In genomic region chr2:138262885-138263284, GRCm38 (mm10) we compare ENCODE assay signal across 14 mouse cellular contexts. TPM values are rescaled to one million over a fixed set of nuclear protein-coding genes. Genes with fewer than 3 reads are reported as not detected.
A peak's percentile ranks its signal among the peaks of the same experiment; 100 is the strongest.
DNase-seq lines count a peak whose midpoint lies in the region; ATAC-seq and TF ChIP-seq lines count a peak whose summit lies in the region.
"Had no signal": no experiment of that assay in that cellular context is flagged by ENCODE, and none has a peak within 500 bp of the region (broad histone marks: within the 10 kb centered on the region; RNA-seq: fewer than 3 reads in every experiment).

No protein-coding gene starts in this region.

- no peak overlapping the region for H3K9ac ChIP-seq in heart, embryonic 16.5 days (ENCODE audit: low read length)
- no peak overlapping the region; the same call in 1 of the 2 replicates for H3K9ac ChIP-seq in lung, postnatal 0 days (replicated peaks; ENCODE audit: low read depth)
- no peak overlapping the region for H3K9ac ChIP-seq in liver, embryonic 13.5 days
- H3K9ac ChIP-seq in kidney, embryonic 15.5 days: no peak overlapping the region
- H3K9ac ChIP-seq: forebrain, embryonic 15.5 days; midbrain, embryonic 15.5 days had no signal

- 64% methylated on average over 11 of the region's 11 CpGs for WGBS in heart, embryonic 16.5 days
- 33% methylated on average over 11 of the region's 11 CpGs for WGBS in lung, postnatal 0 days
- WGBS in liver, embryonic 13.5 days (ENCODE audit: insufficient replicate concordance): 55% methylated on average over 11 of the region's 11 CpGs
- 84% methylated on average over 11 of the region's 11 CpGs for WGBS in kidney, embryonic 15.5 days

- intact Hi-C loops in heart, postnatal 14 days (cut with DNase I): no loop called here
- intact Hi-C loops in gastrocnemius, postnatal 14 days (cut with DNase I; ENCODE audit: low total_unique reads): no loop called here

- no peak overlapping the region for H3K4me3 ChIP-seq in heart, embryonic 16.5 days (ENCODE audit: low read length)
- H3K4me3 ChIP-seq in lung, postnatal 0 days (ENCODE audit: low read depth, low read length): no peak overlapping the region
- no peak overlapping the region for H3K4me3 ChIP-seq in liver, embryonic 13.5 days (replicated peaks)
- no peak overlapping the region for H3K4me3 ChIP-seq in kidney, embryonic 15.5 days (replicated peaks)
- H3K4me3 ChIP-seq: forebrain, embryonic 15.5 days; heart, embryonic 10.5 days; midbrain, embryonic 15.5 days had no signal

- H3K27me3 ChIP-seq in heart, embryonic 16.5 days (ENCODE audit: control insufficient read depth, insufficient read depth, low read length): no peaks in the 10 kb centered on the region
- H3K27me3 ChIP-seq in lung, postnatal 0 days (replicated peaks; ENCODE audit: insufficient read depth, low read length): no peaks in the 10 kb centered on the region
- H3K27me3 ChIP-seq in liver, embryonic 13.5 days: no peaks in the 10 kb centered on the region
- no peaks in the 10 kb centered on the region for H3K27me3 ChIP-seq in kidney, embryonic 15.5 days
- H3K27me3 ChIP-seq: forebrain, embryonic 15.5 days; midbrain, embryonic 15.5 days had no signal

- no peaks in the 10 kb centered on the region for H3K9me3 ChIP-seq in heart, embryonic 16.5 days (replicated peaks; ENCODE audit: control insufficient read depth, low read length)
- H3K9me3 ChIP-seq in lung, postnatal 0 days (ENCODE audit: low read length): no peaks in the 10 kb centered on the region
- no peaks in the 10 kb centered on the region for H3K9me3 ChIP-seq in liver, embryonic 13.5 days (replicated peaks)
- no peaks in the 10 kb centered on the region for H3K9me3 ChIP-seq in kidney, embryonic 15.5 days (replicated peaks)
- H3K9me3 ChIP-seq: forebrain, embryonic 15.5 days; heart, embryonic 10.5 days; midbrain, embryonic 15.5 days had no signal

- no peak for TF ChIP-seq CTCF in lung, postnatal 0 days (IDR thresholded peaks at IDR 0.05)

- H3K36me3 ChIP-seq in heart, embryonic 16.5 days (ENCODE audit: control insufficient read depth, insufficient read depth): no peaks in the 10 kb centered on the region
- H3K36me3 ChIP-seq in lung, postnatal 0 days (ENCODE audit: insufficient read depth, low read length): no peaks in the 10 kb centered on the region
- no peaks in the 10 kb centered on the region for H3K36me3 ChIP-seq in liver, embryonic 13.5 days
- H3K36me3 ChIP-seq in kidney, embryonic 15.5 days: no peaks in the 10 kb centered on the region
- H3K36me3 ChIP-seq: forebrain, embryonic 15.5 days; G1E; heart, embryonic 10.5 days; midbrain, embryonic 15.5 days had no signal

- H3K27ac ChIP-seq in heart, embryonic 16.5 days (ENCODE audit: low read length): no peak overlapping the region
- H3K27ac ChIP-seq in lung, postnatal 0 days (ENCODE audit: low read length): peak overlapping the region; percentile 79
- H3K27ac ChIP-seq in liver, embryonic 13.5 days: no peak overlapping the region
- no peak overlapping the region for H3K27ac ChIP-seq in kidney, embryonic 15.5 days
- H3K27ac ChIP-seq: forebrain, embryonic 15.5 days; heart, embryonic 10.5 days; midbrain, embryonic 15.5 days had no signal

- peaks cover 42% of the 10 kb centered on the region for H3K4me1 ChIP-seq in heart, embryonic 16.5 days (ENCODE audit: control insufficient read depth, insufficient read depth, low read length)
- peaks cover 52% of the 10 kb centered on the region for H3K4me1 ChIP-seq in lung, postnatal 0 days (ENCODE audit: insufficient read depth, low read depth, low read length)
- H3K4me1 ChIP-seq in liver, embryonic 13.5 days (replicated peaks): peaks cover 22% of the 10 kb centered on the region
- H3K4me1 ChIP-seq in kidney, embryonic 15.5 days: peaks cover 61% of the 10 kb centered on the region

- no peak for ATAC-seq in heart, embryonic 16.5 days (replicated peaks; ENCODE audit: extremely low read depth, insufficient read depth, low FRiP score)
- peak; percentile 31 for ATAC-seq in lung, postnatal 0 days
- 0 out of 2 replicates have a peak, but pooled peaks have one; percentile 48 for ATAC-seq in liver, embryonic 13.5 days (ENCODE audit: low read depth)
- no peak for ATAC-seq in kidney, embryonic 15.5 days (replicated peaks; ENCODE audit: low FRiP score)
- ATAC-seq: forebrain, embryonic 15.5 days; midbrain, embryonic 15.5 days had no signal

- no peak for DNase-seq in heart, postnatal 14 days
- DNase-seq in lung, postnatal 0 days (ENCODE audit: low spot score): peak; percentile 74
- DNase-seq in lung, postnatal 36 days: no peak
- DNase-seq in liver, embryonic 13.5 days: no peak
- no peak for DNase-seq in gastrocnemius, postnatal 14 days
- DNase-seq: cerebellum, adult 11-12 months; cerebellum, postnatal 36 days; thymus, postnatal 25 days had no signal

- peak overlapping the region; percentile 8; the same call in 1 of the 2 replicates for H3K4me2 ChIP-seq in heart, embryonic 16.5 days (ENCODE audit: low read depth, low read length)
- peak overlapping the region; percentile 35 for H3K4me2 ChIP-seq in lung, postnatal 0 days (replicated peaks; ENCODE audit: low read depth, low read length)
- H3K4me2 ChIP-seq in liver, embryonic 13.5 days: no peak overlapping the region
- H3K4me2 ChIP-seq in kidney, embryonic 15.5 days: no peak overlapping the region
- H3K4me2 ChIP-seq: forebrain, embryonic 15.5 days; midbrain, embryonic 15.5 days had no signal

- TF ChIP-seq EP300 in lung, postnatal 0 days (IDR thresholded peaks at IDR 0.05): no peak

RNA-seq across cellular contexts. Expression of gene Btbd3, which starts 6.5 kb away (rescaled TPM):
- 8.9 and 12.0 TPM in 2 replicates for polyA plus RNA-seq in heart, embryonic 16.5 days (2015; fragmentation: Nextera tagmentation; extraction: Ambion mirVana)
- total RNA-seq in heart, postnatal 14 days (2021): 10 to 100 TPM; 29.8 to 30.0 TPM
- polyA plus RNA-seq in lung, postnatal 0 days (2015; fragmentation: Nextera tagmentation; extraction: Ambion mirVana): 53.7 and 58.6 TPM in 2 replicates
- polyA plus RNA-seq in liver, embryonic 13.5 days (2015; fragmentation: Nextera tagmentation; extraction: Ambion mirVana): 1.7 and 2.2 TPM in 2 replicates
- polyA plus RNA-seq in kidney, embryonic 15.5 days (2015; fragmentation: Nextera tagmentation; extraction: Ambion mirVana): 16.4 and 17.4 TPM in 2 replicates
- total RNA-seq in gastrocnemius, postnatal 14 days (2021): 10 to 100 TPM; 17.8 to 21.1 TPM
- polyA plus RNA-seq: G1E had no signal

Comparison
In these comparisons a context has a peak if more than half of its experiments do, and no peak if none do; other contexts are left out.
1. ATAC-seq: peak in lung, postnatal 0 days (single experiment) and liver, embryonic 13.5 days (single experiment); none in heart, embryonic 16.5 days (single experiment) and kidney, embryonic 15.5 days (single experiment).
2. H3K4me2 ChIP-seq: peak in heart, embryonic 16.5 days (single experiment) and lung, postnatal 0 days (single experiment); none in liver, embryonic 13.5 days (single experiment) and kidney, embryonic 15.5 days (single experiment).